Mouse (Mus musculus): ENCODE results near the gene Cog7.

DNA sequence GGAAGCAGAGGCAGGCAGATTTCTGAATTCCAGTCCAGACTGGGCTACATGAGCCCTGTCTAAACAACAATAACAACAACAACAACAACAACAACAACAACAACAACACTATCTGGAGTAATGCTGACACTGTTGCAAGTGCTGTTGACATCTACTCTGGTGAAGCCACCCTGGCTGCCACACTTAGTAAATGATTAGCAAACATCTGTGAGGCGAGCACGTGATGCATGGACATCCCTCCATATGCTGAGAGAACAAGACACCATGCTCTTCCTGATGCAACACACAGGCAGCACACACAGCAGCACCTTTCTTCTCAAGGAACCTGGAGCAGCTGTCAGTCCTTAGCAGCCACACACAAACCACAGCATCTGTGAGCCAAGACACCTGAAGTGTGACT is 53.6 kb downstream of the Cog7 start:
- TF ChIP-seq MYOD1 (IDR thresholded peaks at IDR 0.05; ENCODE audit: control insufficient read depth in 1 of 3, insufficient read length in 2 of 3, low read depth in 2 of 3) (no peak), POLR2A (IDR thresholded peaks at IDR 0.05; ENCODE audit: insufficient read length, low read depth) (no peak), USF1 (IDR thresholded peaks at IDR 0.05; ENCODE audit: low read depth) (no peak), TCF12 (IDR thresholded peaks at IDR 0.05; ENCODE audit: insufficient read depth, poor library complexity, severe bottlenecking) (no peak), MAX (IDR thresholded peaks at IDR 0.05; ENCODE audit: low read depth) (no peak), CEBPB (IDR thresholded peaks at IDR 0.05; ENCODE audit: insufficient read depth, poor library complexity, severe bottlenecking) (no peak), MYOG (IDR thresholded peaks at IDR 0.05; ENCODE audit: control insufficient read depth in 1 of 3, insufficient read depth in 1 of 3, insufficient read length in 2 of 3, low read depth in 2 of 3) (no peak)

All from myocyte (in vitro differentiated cells).